Mouse (Mus musculus) central nervous system, embryonic 11.5 days (tissue): ENCODE results near the gene Cyct. TPM values are rescaled to one million over a fixed set of nuclear protein-coding genes. Genes with fewer than 3 reads are reported as not detected.

Experiments
- polyA plus RNA-seq: library from polyadenylated mRNA; depleted of rRNA; stranded (reverse); fragments of >200 nt; gene quantifications from 2 replicates; pipeline ENCODE4 v1.2.3, GENCODE M21; 2012; rRNA removed

The Cyct gene
- polyA plus RNA-seq, result 0.31 TPM in 1 of 2 replicates, not detected in the other

DNA sequence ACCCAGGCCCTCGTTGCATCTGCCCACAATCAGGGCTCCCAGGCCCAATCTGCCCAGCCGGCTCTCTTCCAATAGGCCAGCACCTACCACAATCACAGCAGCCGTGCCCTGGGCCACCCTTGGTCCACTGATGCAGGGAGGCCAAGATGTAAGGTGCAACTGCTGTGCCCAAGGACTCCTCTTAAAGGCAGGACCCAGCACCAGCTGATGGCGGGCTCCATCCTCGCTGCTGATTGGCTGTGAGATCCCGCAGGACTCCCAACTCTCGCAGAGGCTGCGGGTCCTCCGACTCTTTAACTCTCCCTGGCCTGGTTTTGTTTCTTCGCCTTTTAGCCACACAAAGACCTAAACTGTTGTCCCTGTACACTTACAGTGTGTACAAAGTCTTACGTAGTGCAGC is at the start of gene Cyct:
TSS of gene Cyct (minus strand) at position 225 of the 400 bp plus-strand sequence.

DNA sequence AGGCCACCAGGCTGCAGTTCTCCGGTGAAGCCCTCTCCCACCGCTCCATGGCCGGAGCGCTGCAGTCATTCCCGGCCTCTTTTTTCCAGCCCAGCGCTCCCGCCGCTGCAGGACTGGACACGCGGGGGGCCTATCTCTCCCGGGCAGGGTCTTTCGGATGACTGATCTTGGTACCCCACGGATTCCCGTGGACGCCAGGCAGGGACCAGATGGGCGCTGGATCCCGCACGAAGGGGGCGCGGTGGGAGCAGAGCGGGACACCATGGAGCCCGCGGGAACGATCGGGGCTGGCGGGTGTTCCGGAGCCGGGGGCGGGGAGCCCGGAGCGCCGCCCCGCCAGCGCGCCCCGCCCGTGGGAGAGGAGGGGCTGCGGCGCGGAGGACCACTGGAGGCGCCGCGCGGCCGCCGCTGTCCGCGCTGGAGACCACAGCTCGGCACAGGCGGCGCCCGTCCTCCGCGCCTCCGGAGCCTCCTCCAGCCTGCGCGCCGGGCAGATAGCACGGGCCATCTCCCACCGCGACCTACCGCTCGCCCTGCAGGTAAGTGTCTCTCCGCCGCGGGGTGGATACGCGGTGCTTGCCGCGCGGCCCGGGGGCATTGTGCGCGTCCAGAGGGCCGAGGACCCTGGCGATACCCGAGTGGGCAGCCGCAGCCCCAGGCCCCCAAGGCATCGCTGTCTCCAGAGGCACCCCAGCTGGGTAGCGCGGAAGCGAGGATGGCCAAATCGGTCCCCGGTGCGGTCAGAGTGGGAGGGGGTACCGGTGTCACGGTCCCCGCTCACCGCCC is 46.1 kb upstream of the Cyct start, which contains the start of gene Osbpl6:
TSS of gene Osbpl6 (plus strand) at position 358 of the 786 bp plus-strand sequence.

DNA sequence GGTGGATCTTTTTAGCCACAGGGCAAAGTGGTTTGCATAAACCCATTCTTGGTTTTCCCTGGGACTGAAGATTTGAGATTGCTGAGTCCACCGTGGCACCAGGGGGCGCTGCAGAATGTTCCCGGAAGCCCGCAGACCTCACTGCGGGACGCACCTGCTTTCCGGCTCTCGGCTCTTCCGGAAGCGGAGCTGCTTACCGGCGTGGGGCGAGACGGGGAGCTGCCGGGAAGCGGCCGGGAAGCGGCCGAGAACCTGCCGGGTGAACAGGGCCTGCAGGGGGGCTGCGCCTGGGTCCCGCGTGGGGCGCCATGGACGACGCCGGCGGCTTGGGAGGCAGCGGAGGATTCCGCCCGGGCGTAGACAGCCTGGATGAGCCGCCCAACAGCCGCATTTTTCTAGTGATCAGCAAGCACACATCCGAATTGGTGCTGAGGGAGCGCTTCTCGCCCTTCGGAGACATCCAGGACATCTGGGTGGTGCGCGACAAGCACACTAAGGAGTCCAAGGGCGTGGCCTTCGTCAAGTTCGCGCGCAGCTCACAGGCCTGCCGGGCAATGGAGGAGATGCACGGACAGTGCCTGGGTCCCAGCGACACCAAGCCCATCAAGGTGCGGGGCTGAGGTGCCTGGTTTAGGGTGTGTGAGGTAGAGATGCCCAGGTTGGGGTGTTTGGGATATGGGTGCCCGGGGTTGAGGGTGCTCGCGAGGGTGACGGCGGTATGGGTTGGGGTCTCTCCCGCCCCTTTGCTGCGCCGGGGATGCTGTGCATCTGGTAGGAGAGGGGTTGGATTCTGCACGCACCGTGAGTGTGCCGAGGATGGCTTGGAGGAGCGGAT is 9.8 kb upstream of the Cyct start, which contains the start of gene Rbm45:
TSS of gene Rbm45 (plus strand) at position 164 of the 835 bp plus-strand sequence.

DNA sequence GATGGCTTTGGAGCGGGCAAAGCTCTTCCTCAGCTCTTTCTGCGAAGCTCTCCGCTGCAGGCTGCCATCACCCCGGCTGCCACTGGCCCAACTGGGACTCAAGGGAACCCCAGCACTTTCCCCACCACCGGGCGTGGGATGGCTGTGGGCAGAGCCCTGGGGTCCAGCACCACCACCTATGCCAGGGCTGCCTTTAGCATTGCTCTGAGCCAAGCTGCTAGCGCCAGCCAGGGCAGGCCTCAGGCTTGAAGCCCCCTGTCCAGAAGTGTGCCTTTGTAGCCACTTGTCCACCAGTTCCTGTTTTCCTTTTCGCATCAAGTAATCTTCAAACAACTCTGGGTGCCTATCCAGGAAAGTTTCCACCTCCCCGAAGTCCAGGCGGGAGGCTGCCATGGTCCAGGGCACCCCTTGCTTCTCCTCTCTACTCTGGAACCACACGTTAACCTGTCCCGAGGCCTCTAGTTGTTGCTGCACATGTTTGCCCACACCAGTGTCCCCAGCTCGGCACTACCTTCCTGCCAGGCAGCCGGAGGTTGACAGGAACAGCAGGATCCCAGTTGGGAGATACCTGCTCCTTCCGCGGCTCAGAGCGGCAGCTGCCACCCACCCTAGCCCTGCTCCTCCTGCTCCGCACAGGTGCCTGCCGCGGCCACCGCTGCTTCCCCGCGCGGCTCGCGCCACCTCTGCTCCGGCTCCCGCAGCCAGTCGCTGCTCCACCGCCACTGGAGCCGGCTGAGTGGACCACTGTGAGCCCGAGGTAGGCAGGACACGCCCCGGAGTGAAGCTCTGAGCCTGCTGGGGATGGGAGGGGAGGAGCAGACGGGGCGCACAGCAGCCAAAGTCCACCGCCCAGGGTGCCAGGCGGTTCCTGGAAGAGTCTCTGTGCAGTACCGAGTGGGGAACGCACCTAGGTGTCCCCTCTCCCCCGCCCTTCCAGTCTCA is 21.8 kb downstream of the Cyct start, which contains the start of gene Pde11a:
TSS of gene Pde11a (minus strand) at position 560 of the 942 bp plus-strand sequence.

Other genes with a start within 250 kb of the Cyct start
- 0.07 and 0.27 TPM in 2 replicates for gene Pde11a, start 21.7 kb downstream of the Cyct start, polyA plus RNA-seq
- 37.9 and 39.1 TPM in 2 replicates for gene Rbm45, start 9.5 kb upstream of the Cyct start, polyA plus RNA-seq
- 4.8 and 8.3 TPM in 2 replicates for gene Osbpl6, start 46.1 kb upstream of the Cyct start, polyA plus RNA-seq